Mouse (Mus musculus) forebrain, postnatal 0 days (tissue): ENCODE measurements around the gene Mat2a. TPM values are rescaled to one million over a fixed set of nuclear protein-coding genes. Genes with fewer than 3 reads are reported as not detected.
A peak's percentile ranks its signal among the peaks of the same experiment; 100 is the strongest.

Experiments used
- ATAC-seq: fragments of 200-750 bp; cut with Nextera tagmentation; 2 replicates; pipeline ENCODE4 v1.8.0; 2017; ENCODE audit warnings: mild to moderate bottlenecking, moderate library complexity
- DNase-seq: peaks from one replicate; pipeline ENCODE4 v3.0.0-alpha.2; 2015
- H3K27ac ChIP-seq: fragments of 300-500 bp; sonication (generic); 2 replicates; pipeline ENCODE4 v1.5.1; 2014; ENCODE audit warnings: low read depth, mild to moderate bottlenecking, antibody characterized with exemption, low read length, moderate library complexity, mixed read lengths
- H3K27me3 ChIP-seq: fragments of 300-500 bp; sonication (generic); 2 replicates; pipeline ENCODE4 v1.6.1; 2014; ENCODE audit warnings: mild to moderate bottlenecking, low read length, mixed read lengths; ENCODE audit not compliant: insufficient read depth
- H3K36me3 ChIP-seq: fragments of 300-500 bp; sonication (generic); 2 replicates; pipeline ENCODE4 v1.6.1; 2014; ENCODE audit warnings: mild to moderate bottlenecking, moderate library complexity; ENCODE audit not compliant: insufficient read depth
- H3K4me1 ChIP-seq: fragments of 300-500 bp; sonication (generic); 2 replicates; pipeline ENCODE4 v1.6.1; 2014; ENCODE audit warnings: antibody characterized with exemption; ENCODE audit not compliant: insufficient read depth
- H3K4me2 ChIP-seq: fragments of 300-500 bp; sonication (generic); 2 replicates; pipeline ENCODE4 v1.6.1; 2014; ENCODE audit warnings: low read depth, mild to moderate bottlenecking, moderate library complexity
- H3K4me3 ChIP-seq: fragments of 300-500 bp; sonication (generic); 2 replicates; pipeline ENCODE4 v1.5.1; 2014; ENCODE audit warnings: low read depth, low read length, mixed read lengths
- H3K9ac ChIP-seq: fragments of 300-500 bp; sonication (generic); 2 replicates; pipeline ENCODE4 v1.6.1; 2014; ENCODE audit warnings: mild to moderate bottlenecking
- H3K9me3 ChIP-seq: fragments of 300-500 bp; sonication (generic); 2 replicates; pipeline ENCODE4 v1.6.1; 2016; ENCODE audit warnings: low read length
- CTCF ChIP-seq: sonication (generic); IDR thresholded peaks from 2 replicates; pipeline ENCODE4 v1.5.1; 2016; ENCODE audit warnings: antibody characterized with exemption, control low read depth, low read depth
- WGBS: fragments of 180-500 bp; shearing (Covaris S2); extraction: QIAGEN DNeasy Blood & Tissue Kit; methylation state at CpG from one replicate; pipeline ENCODE4 v1.1.7; 2014; 5-methylcytosine and 5-hydroxymethylcytosine counted together
- polyA plus RNA-seq: library from polyadenylated mRNA; unstranded; fragments of >200 nt; fragmentation: Nextera tagmentation; extraction: Ambion mirVana; gene quantifications from 2 replicates; pipeline ENCODE4 v1.2.1, GENCODE M21; 2015
- total RNA-seq: library from RNA; depleted of rRNA; stranded (reverse); fragments of >200 nt; gene quantifications from 2 replicates; pipeline ENCODE4 v1.2.3, GENCODE M21; 2014

Gene Mat2a
- total and polyA plus RNA-seq, 2 experiments from 2014 or later = 145 to 246 TPM

DNA sequence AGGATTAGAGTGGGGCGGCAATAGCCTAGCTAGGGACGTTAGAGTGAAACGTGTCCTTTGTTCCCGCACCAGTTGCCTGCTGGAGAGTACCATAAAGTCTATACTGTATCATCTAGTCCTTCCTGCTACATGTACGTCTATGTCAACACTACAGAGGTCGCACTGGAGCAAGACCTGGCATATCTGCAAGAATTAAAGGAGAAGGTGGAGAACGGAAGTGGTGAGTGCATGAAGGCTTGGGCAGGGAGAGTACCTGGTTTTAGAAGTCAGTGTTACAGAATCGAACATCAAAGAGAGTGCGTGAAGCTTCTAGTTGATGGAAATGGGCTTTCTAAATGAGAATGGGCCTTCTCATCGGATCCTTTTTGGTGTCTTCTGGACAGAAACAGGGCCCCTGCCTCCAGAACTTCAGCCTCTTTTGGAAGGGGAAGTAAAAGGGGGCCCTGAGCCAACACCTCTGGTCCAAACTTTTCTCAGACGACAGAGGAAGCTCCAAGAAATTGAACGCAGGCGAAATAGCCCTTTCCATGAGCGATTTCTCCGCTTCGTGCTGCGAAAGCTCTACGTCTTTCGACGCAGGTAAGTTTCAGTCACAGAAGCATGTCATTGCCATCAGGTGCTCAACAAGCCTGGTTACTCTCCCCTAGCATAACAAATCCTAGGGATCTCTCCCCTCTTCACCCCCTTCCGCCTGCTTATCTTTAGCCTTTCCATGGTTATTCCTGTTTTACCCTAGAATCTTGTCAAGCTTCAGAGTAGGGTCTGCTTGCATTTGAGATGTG lies 10.1 kb downstream of the Mat2a start:
- ATAC-seq (no peak), DNase-seq (no peak)
- H3K9ac ChIP-seq = no peak overlapping the region
- H3K36me3 ChIP-seq = peaks cover 65% of the 10 kb centered on the region
- no peaks in the 10 kb centered on the region for H3K27me3 ChIP-seq
- no peaks in the 10 kb centered on the region for H3K4me1 ChIP-seq
- H3K4me3 ChIP-seq = no peak overlapping the region
- no peak for TF ChIP-seq CTCF
- 87% methylated on average over 21 of the region's 21 CpGs for WGBS
- H3K4me2 ChIP-seq = no peak overlapping the region
- H3K27ac ChIP-seq = no peak overlapping the region
- no peaks in the 10 kb centered on the region for H3K9me3 ChIP-seq

DNA sequence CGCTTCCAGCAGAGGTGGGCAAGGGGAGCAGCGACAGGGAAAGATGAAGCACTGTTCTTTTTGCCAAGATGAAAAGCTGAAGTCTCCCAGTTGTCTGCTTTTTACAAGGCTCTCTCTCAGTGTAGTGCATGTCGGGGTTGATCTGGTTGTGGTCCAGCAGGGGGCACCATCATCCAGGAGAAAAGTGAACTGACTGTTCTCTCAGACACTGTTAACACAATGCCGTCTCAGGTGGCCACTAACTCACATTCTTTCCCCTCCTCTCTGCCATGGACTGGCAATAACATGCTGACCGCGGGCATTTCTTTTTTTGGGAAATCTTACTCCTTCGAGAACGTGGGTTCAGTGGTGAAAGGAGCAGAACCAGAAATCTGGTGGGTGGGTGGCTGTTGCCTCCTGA lies 11.3 kb downstream of the Mat2a start:
- H3K4me1 ChIP-seq = no peaks in the 10 kb centered on the region
- WGBS = 30% methylated on average over 8 of the region's 8 CpGs
- H3K27ac ChIP-seq = no peak overlapping the region
- no peak overlapping the region for H3K4me2 ChIP-seq
- TF ChIP-seq CTCF = peak; percentile 88
- H3K9me3 ChIP-seq = no peaks in the 10 kb centered on the region
- DNase-seq = peak; percentile 84
- H3K9ac ChIP-seq = no peak overlapping the region
- H3K4me3 ChIP-seq = no peak overlapping the region
- peak; percentile 88 for ATAC-seq
- H3K27me3 ChIP-seq = no peaks in the 10 kb centered on the region
- peaks cover 66% of the 10 kb centered on the region for H3K36me3 ChIP-seq

DNA sequence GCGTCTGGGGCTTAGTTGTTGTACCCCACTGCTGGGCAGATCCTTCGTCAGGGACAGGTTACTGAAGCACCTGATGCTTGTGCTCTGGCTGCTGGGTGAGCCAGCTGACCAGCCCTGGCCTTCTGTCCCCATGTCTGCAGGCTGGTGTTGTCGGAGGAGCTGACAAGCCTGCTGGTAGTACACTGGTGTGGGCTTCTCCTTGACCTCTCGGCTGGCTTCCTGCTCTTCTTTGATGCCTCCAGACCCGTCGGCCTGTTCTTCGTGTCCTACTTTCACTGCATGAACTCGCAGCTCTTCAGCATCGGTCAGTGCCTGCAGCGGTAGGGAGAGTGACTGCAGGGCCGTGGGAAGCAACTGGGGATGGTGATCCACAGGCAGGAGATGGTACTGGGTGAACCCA lies 13.7 kb downstream of the Mat2a start:
- no peak for DNase-seq
- Histone ChIP-seq H3K9ac (no peak overlapping the region), H3K9me3 (no peaks in the 10 kb centered on the region), H3K27ac (no peak overlapping the region), H3K4me3 (no peak overlapping the region), H3K4me2 (no peak overlapping the region), H3K4me1 (no peaks in the 10 kb centered on the region), H3K27me3 (no peaks in the 10 kb centered on the region), H3K36me3 (peaks cover 65% of the 10 kb centered on the region)
- no peak for TF ChIP-seq CTCF
- no peak for ATAC-seq
- 95% methylated on average over 11 of the region's 11 CpGs for WGBS

DNA sequence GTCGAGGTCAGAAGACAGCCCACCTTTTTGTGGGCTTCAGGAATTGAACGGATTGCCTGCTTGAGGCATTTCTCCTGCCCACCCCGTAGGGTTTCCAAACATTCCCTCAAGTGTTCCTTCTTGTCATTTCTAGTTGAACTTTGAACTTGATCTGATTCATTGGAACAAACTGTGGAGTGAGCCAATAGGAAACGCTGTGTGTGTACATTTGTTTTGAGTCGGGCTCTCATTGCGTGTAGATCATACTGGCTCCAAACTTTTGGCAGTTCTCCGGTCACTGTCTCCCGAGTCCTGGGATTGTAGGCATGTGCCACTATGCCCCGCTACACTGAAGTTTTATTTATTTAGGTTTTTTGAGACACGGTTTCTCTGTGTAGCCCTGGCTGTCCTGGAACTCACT lies 18.5 kb downstream of the Mat2a start:
- Histone ChIP-seq H3K9ac (no peak overlapping the region), H3K9me3 (no peaks in the 10 kb centered on the region), H3K4me3 (no peak overlapping the region), H3K4me1 (no peaks in the 10 kb centered on the region), H3K27ac (no peak overlapping the region), H3K27me3 (no peaks in the 10 kb centered on the region), H3K4me2 (no peak overlapping the region), H3K36me3 (peaks cover 59% of the 10 kb centered on the region)
- DNase-seq (no peak), ATAC-seq (no peak)
- TF ChIP-seq CTCF = no peak
- 96% methylated on average over 10 of the region's 10 CpGs for WGBS

DNA sequence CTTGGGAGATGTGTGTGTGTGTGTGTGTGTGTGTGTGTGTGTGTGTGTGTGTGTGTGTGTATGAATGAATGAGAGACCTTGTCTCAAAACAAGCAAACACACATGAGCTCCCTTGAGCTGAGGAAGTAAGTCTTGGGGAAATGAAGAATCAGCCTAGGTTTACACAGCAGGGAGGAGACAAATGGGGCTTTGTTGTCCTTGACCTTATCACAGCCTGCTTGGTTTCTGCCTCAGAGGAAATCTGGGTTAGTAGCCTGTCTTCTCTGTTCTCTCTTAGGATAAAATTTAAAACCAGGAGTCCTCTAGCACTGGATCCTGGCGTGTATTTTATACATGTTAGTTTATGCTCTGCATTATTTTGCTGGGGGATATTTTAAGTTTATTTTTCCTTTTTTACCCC lies 19.6 kb downstream of the Mat2a start:
- Histone ChIP-seq H3K9ac (no peak overlapping the region), H3K4me2 (no peak overlapping the region), H3K9me3 (no peaks in the 10 kb centered on the region), H3K27ac (no peak overlapping the region), H3K36me3 (peaks cover 48% of the 10 kb centered on the region), H3K4me3 (no peak overlapping the region), H3K27me3 (no peaks in the 10 kb centered on the region), H3K4me1 (peaks cover 7% of the 10 kb centered on the region; the same call in 1 of the 2 replicates)
- TF ChIP-seq CTCF = no peak
- ATAC-seq = no peak
- 82% methylated on average over 1 of the region's 1 CpGs for WGBS
- no peak for DNase-seq

DNA sequence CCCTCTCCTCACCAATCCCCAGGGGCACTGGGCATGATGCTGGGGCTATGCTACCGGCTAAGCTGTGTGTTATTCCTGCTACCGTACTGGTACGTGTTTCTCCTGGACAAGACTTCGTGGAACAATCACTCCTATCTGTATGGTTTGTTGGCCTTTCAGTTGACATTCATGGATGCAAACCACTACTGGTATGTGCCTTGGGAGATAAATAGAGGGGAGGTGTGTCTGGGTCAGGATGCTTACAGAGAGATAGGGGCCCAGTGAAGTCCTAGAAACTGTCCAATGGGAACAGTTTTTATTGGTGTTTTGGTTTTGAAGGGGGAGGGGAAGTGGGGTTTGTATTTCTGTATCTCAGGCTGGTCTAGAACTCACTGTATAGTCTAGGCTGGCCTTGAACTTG lies 21.1 kb downstream of the Mat2a start:
- TF ChIP-seq CTCF = no peak
- WGBS = 94% methylated on average over 4 of the region's 4 CpGs
- Histone ChIP-seq H3K4me3 (no peak overlapping the region), H3K4me2 (no peak overlapping the region), H3K9ac (no peak overlapping the region), H3K4me1 (peaks cover 11% of the 10 kb centered on the region; the same call in 1 of the 2 replicates), H3K9me3 (no peaks in the 10 kb centered on the region), H3K36me3 (peaks cover 35% of the 10 kb centered on the region), H3K27ac (no peak overlapping the region), H3K27me3 (no peaks in the 10 kb centered on the region)
- ATAC-seq (no peak), DNase-seq (no peak)

DNA sequence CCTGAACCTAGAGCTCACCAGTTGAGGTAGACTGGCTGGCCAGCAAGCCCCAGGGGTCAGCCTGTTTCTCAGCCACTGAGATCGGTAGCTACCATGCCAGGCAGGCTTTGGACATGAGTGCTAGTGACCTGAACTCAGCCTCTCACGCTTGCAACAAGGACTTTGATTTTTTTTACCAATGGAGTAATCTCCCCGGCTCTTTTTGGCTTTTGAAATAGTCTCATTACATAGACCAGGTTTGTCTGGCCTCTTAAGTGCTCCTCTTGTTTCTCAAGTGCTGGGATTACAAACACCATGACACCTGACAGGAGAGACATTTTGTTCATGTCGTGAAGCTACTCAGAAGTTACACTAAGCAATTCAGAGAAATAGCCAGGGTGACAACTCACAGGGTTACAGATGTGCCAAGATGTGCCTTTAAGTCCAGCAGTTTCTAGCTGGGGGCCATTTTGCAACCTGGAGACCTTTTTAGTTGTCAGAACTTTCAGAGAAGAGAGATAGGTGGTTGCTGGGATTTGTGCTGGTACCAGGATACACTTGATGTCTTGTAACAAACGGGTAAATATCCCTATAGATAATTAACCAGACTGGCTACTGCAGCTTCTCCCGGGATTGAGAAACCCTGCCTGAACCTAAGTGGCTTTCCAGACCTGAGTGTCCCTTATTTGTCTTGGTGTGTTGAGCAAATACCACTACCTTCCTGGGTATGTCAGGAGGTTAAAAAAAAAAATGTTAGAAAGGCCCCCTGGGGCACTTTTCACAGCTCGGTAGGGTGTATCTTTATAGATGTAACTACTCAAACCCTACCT lies 23.2 kb downstream of the Mat2a start:
- no peak for TF ChIP-seq CTCF
- 88% methylated on average over 7 of the region's 7 CpGs for WGBS
- no peaks in the 10 kb centered on the region for H3K9me3 ChIP-seq
- H3K36me3 ChIP-seq = peaks cover 21% of the 10 kb centered on the region
- no peak overlapping the region for H3K4me3 ChIP-seq
- DNase-seq = no peak
- peaks cover 11% of the 10 kb centered on the region; the same call in 1 of the 2 replicates for H3K4me1 ChIP-seq
- H3K27ac ChIP-seq = no peak overlapping the region
- H3K27me3 ChIP-seq = no peaks in the 10 kb centered on the region
- no peak overlapping the region for H3K9ac ChIP-seq
- no peak overlapping the region for H3K4me2 ChIP-seq
- no peak for ATAC-seq
